Mouse (Mus musculus): ENCODE measurements at regions not wholly inside any gene's neighbourhood (a gene's known extent, or its start where the extent isn't known, plus 50 kb on each side); places are given as distances from the start of the nearest gene placed in this dataset.

- no peak for TF ChIP-seq CTCF (IDR thresholded peaks at IDR 0.05; ENCODE audit: control insufficient read depth, insufficient read depth, insufficient replicate concordance, low read depth, low read length)
- no peak for TF ChIP-seq POLR2A (IDR thresholded peaks at IDR 0.05; ENCODE audit: control insufficient read depth, low read depth, low read length)
Observed at GRCm38 (mm10) chr15:50346953-50347352, 3537.8 kb upstream of the Gm7489 start.
